Mouse (Mus musculus) cerebellum, postnatal 14 days (tissue): ENCODE results near the gene Dpep3.

Experiments used
- DNase-seq, 2 experiments: peaks; one replicate each; pipeline ENCODE4 v3.0.0; 2021; ENCODE audit warnings: mixed read lengths in 2 of 2

Dpep3 gene

GRCm38 (mm10) chr8:105971019-105971720, 8.1 kb downstream of the Dpep3 start:
- DNase-seq: no peak

GRCm38 (mm10) chr8:105969367-105969766, 9.9 kb downstream of the Dpep3 start:
- no peak for DNase-seq

GRCm38 (mm10) chr8:105966692-105967311, 12.4 kb downstream of the Dpep3 start:
- no peak for DNase-seq

- peak in 1 of 2 experiments; percentile 45 for DNase-seq
Observed at GRCm38 (mm10) chr8:105965905-105966341, 13.3 kb downstream of the Dpep3 start, which contains the start of gene Slc12a4. Gene Slc12a4 (minus strand): TSS chr8:105966097.

GRCm38 (mm10) chr8:105965266-105965904, 13.8 kb downstream of the Dpep3 start:
- DNase-seq: no peak

GRCm38 (mm10) chr8:105964506-105965265, 14.5 kb downstream of the Dpep3 start:
- DNase-seq: no peak

- no peak for DNase-seq
Observed at GRCm38 (mm10) chr8:105961536-105961935, 17.7 kb downstream of the Dpep3 start.

GRCm38 (mm10) chr8:105961101-105961500, 18.1 kb downstream of the Dpep3 start:
- DNase-seq: no peak

- peak; percentile 91 to 94 for DNase-seq
Observed at GRCm38 (mm10) chr8:105959350-105959749, 19.9 kb downstream of the Dpep3 start.

- no peak for DNase-seq
Observed at GRCm38 (mm10) chr8:105957813-105958212, 21.4 kb downstream of the Dpep3 start.

GRCm38 (mm10) chr8:105956556-105956955, 22.7 kb downstream of the Dpep3 start:
- no peak for DNase-seq

GRCm38 (mm10) chr8:105951057-105951659, 28.1 kb downstream of the Dpep3 start:
- peak in 1 of 2 experiments; percentile 40 for DNase-seq

GRCm38 (mm10) chr8:105949350-105949749, 29.9 kb downstream of the Dpep3 start:
- peak; percentile 61 to 69 for DNase-seq

GRCm38 (mm10) chr8:105943321-105943739, 35.9 kb downstream of the Dpep3 start, which contains the start of gene Lcat:
Gene Lcat (minus strand): TSS chr8:105943382.
- DNase-seq: no peak

- no peak for DNase-seq
Observed at GRCm38 (mm10) chr8:105942542-105942941, 36.7 kb downstream of the Dpep3 start.

GRCm38 (mm10) chr8:105942026-105942425, 37.2 kb downstream of the Dpep3 start:
- no peak for DNase-seq

- DNase-seq: peak in 1 of 2 experiments; percentile 35
Observed at GRCm38 (mm10) chr8:105938306-105938669, 40.9 kb downstream of the Dpep3 start, which contains the start of gene Psmb10. Gene Psmb10 (minus strand): TSS chr8:105938444.

- DNase-seq: peak in 1 of 2 experiments; percentile 58
Observed at GRCm38 (mm10) chr8:105937496-105938305, 41.5 kb downstream of the Dpep3 start.

- peak; percentile 92 for DNase-seq
Observed at GRCm38 (mm10) chr8:105936866-105937475, 42.3 kb downstream of the Dpep3 start.

- peak; percentile 37 to 46 for DNase-seq
Observed at GRCm38 (mm10) chr8:105935863-105936603, 43.2 kb downstream of the Dpep3 start.
